Mouse (Mus musculus) forebrain, embryonic 14.5 days (tissue): ENCODE results near the gene Cym. TPM values are rescaled to one million over a fixed set of nuclear protein-coding genes. Genes with fewer than 3 reads are reported as not detected.

Experiments used
- ATAC-seq: fragments of 200-750 bp; cut with Nextera tagmentation; 2 replicates; pipeline ENCODE4 v1.8.0; 2017; ENCODE audit warnings: mild to moderate bottlenecking, moderate library complexity
- DNase-seq: peaks from one replicate; pipeline ENCODE4 v3.0.0-alpha.2; 2015; ENCODE audit warnings: low spot score
- H3K27ac ChIP-seq: fragments of 300-500 bp; sonication (generic); 2 replicates; pipeline ENCODE4 v1.5.1; 2014; ENCODE audit warnings: low read depth, mild to moderate bottlenecking, control low read depth, low read length, moderate library complexity
- H3K27me3 ChIP-seq: fragments of 300-500 bp; sonication (generic); replicated peaks from 2 replicates; pipeline ENCODE4 v1.6.1; 2014; ENCODE audit warnings: low read length, control low read depth, mixed read lengths; ENCODE audit not compliant: control insufficient read depth, insufficient read depth
- H3K36me3 ChIP-seq: fragments of 300-500 bp; sonication (generic); 2 replicates; pipeline ENCODE4 v1.6.1; 2014; ENCODE audit warnings: low read length, control low read depth; ENCODE audit not compliant: control insufficient read depth, insufficient read depth
- H3K4me1 ChIP-seq: fragments of 300-500 bp; sonication (generic); 2 replicates; pipeline ENCODE4 v1.6.1; 2014; ENCODE audit warnings: antibody characterized with exemption, low read length, control low read depth; ENCODE audit not compliant: control insufficient read depth, insufficient read depth
- H3K4me2 ChIP-seq: fragments of 300-500 bp; sonication (generic); 2 replicates; pipeline ENCODE4 v1.6.1; 2014; ENCODE audit warnings: mild to moderate bottlenecking, control low read depth, low read length
- H3K4me3 ChIP-seq: fragments of 300-500 bp; sonication (generic); 2 replicates; pipeline ENCODE4 v1.5.1; 2014; ENCODE audit warnings: low read depth, low read length, control low read depth
- H3K9ac ChIP-seq: fragments of 300-500 bp; sonication (generic); 2 replicates; pipeline ENCODE4 v1.6.1; 2014; ENCODE audit warnings: mild to moderate bottlenecking, low read length, control low read depth, moderate library complexity
- H3K9me3 ChIP-seq: fragments of 300-500 bp; sonication (generic); replicated peaks from 2 replicates; pipeline ENCODE4 v1.6.1; 2016; ENCODE audit warnings: low read length, control low read depth, mixed read lengths; ENCODE audit not compliant: control insufficient read depth
- WGBS: fragments of 180-500 bp; shearing (Covaris S2); extraction: QIAGEN DNeasy Blood & Tissue Kit; methylation state at CpG from one replicate; pipeline ENCODE4 v1.1.7; 2014; 5-methylcytosine and 5-hydroxymethylcytosine counted together
- polyA plus RNA-seq: library from polyadenylated mRNA; unstranded; fragments of >200 nt; fragmentation: Nextera tagmentation; extraction: Ambion mirVana; gene quantifications from 2 replicates; pipeline ENCODE4 v1.2.1, GENCODE M21; 2014

Gene Cym
- polyA plus RNA-seq, 1 experiment from 2014 or later = not detected

- Histone ChIP-seq H3K4me1 (no peaks in the 10 kb centered on the region), H3K9ac (no peak overlapping the region), H3K27ac (no peak overlapping the region), H3K9me3 (no peaks in the 10 kb centered on the region), H3K36me3 (no peaks in the 10 kb centered on the region), H3K4me3 (no peak overlapping the region), H3K27me3 (no peaks in the 10 kb centered on the region), H3K4me2 (no peak overlapping the region)
- 69% methylated on average over 4 of the region's 4 CpGs for WGBS
- no peak for DNase-seq
- no peak for ATAC-seq
These were observed 9.7 kb upstream of the Cym start for GRCm38 (mm10) chr3:107231202-107231601.

GRCm38 (mm10) chr3:107230527-107230926 lies 9.0 kb upstream of the Cym start, which contains the start of gene A630076J17Rik:
Gene A630076J17Rik (plus strand): TSS chr3:107230614.
- ATAC-seq = no peak
- Histone ChIP-seq H3K36me3 (no peaks in the 10 kb centered on the region), H3K4me3 (no peak within 1 kb of the TSS), H3K9ac (no peak within 1 kb of the TSS), H3K4me1 (no peaks in the 10 kb centered on the region), H3K27me3 (no peaks in the 10 kb centered on the region), H3K27ac (no peak within 1 kb of the TSS), H3K4me2 (no peak within 1 kb of the TSS), H3K9me3 (no peaks in the 10 kb centered on the region)
- DNase-seq = no peak
- WGBS = 69% methylated on average over 1 of the region's 1 CpGs

- DNase-seq (no peak), ATAC-seq (no peak)
- H3K27me3 ChIP-seq = no peaks in the 10 kb centered on the region
- no peak overlapping the region for H3K27ac ChIP-seq
- no peak overlapping the region for H3K4me2 ChIP-seq
- no peaks in the 10 kb centered on the region for H3K4me1 ChIP-seq
- no peak overlapping the region for H3K9ac ChIP-seq
- no peak overlapping the region for H3K4me3 ChIP-seq
- H3K9me3 ChIP-seq = no peaks in the 10 kb centered on the region
- H3K36me3 ChIP-seq = no peaks in the 10 kb centered on the region
- WGBS = 75% methylated on average over 5 of the region's 5 CpGs
These were observed 8.3 kb upstream of the Cym start for GRCm38 (mm10) chr3:107229822-107230221.

DNA sequence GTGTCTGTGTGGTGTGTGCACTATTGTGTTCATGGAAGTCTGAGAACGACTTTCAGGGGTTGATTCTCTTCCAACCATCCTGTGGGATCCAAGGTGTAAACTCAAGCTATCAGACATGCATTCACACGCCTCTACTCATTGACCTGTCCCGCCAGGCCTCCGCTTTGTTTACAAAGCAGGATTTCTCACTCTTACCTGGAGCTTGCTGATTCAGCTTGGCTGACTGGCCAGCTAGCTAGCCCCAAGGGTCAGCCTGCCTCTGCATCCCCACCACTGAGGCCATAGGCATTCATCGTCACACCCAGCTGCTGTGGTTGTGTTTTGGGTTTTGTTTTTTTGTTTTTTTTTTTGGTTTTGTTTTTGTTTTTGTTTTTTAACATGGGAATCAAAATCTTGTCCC lies 7.7 kb upstream of the Cym start:
- H3K27me3 ChIP-seq = no peaks in the 10 kb centered on the region
- WGBS = 87% methylated on average over 5 of the region's 5 CpGs
- DNase-seq (no peak), ATAC-seq (no peak)
- H3K4me3 ChIP-seq = no peak overlapping the region
- H3K4me1 ChIP-seq = no peaks in the 10 kb centered on the region
- H3K9me3 ChIP-seq = no peaks in the 10 kb centered on the region
- no peaks in the 10 kb centered on the region for H3K36me3 ChIP-seq
- no peak overlapping the region for H3K9ac ChIP-seq
- no peak overlapping the region for H3K4me2 ChIP-seq
- no peak overlapping the region for H3K27ac ChIP-seq

DNA sequence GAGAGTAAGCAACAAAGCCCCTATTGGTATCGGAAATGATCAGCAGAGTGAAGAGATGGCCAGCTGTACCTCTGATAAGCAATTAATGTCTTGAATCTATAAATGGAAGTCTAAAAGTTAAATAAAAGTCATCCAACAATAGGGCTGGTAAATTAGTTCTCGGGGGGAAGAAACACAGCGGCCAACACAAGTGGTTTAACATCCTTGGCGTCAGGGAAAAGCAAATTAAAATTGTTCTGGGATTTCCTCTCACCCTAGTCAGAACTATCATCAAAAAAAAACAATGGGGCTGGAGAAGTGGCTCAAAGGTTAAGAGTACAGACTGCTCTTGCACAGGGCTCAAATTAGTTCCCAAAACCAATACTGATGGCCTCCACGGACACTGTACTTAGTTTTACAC lies 4.3 kb upstream of the Cym start:
- Histone ChIP-seq H3K4me1 (no peaks in the 10 kb centered on the region), H3K4me3 (no peak overlapping the region), H3K4me2 (no peak overlapping the region), H3K27me3 (no peaks in the 10 kb centered on the region), H3K9ac (no peak overlapping the region), H3K27ac (no peak overlapping the region), H3K9me3 (no peaks in the 10 kb centered on the region), H3K36me3 (no peaks in the 10 kb centered on the region)
- DNase-seq (no peak), ATAC-seq (no peak)
- WGBS = 85% methylated on average over 5 of the region's 5 CpGs

DNA sequence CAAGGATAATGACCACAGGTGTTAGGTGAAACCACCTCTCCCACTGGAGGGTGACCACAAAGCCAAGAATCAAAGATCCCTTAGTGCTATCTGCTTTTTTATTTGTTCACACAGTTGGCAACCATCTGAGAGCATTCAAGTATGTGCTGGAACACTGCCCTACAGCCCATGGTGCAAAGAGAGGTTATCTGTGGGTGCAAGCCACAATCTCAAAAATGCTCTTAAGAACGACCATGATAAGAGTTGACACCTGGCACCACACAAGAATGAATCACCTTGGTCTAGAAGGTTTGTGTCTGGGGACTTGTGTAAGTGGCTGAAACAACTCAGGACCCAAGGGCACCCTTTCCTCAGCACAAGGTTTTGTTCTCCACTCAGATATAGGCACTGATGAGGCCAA lies 1.7 kb upstream of the Cym start:
- Histone ChIP-seq H3K36me3 (no peaks in the 10 kb centered on the region), H3K4me1 (no peaks in the 10 kb centered on the region), H3K27me3 (no peaks in the 10 kb centered on the region), H3K4me3 (no peak overlapping the region), H3K9me3 (no peaks in the 10 kb centered on the region), H3K27ac (no peak overlapping the region), H3K9ac (no peak overlapping the region), H3K4me2 (no peak overlapping the region)
- ATAC-seq = no peak
- DNase-seq = no peak
- 53% methylated on average over 1 of the region's 1 CpGs for WGBS

DNA sequence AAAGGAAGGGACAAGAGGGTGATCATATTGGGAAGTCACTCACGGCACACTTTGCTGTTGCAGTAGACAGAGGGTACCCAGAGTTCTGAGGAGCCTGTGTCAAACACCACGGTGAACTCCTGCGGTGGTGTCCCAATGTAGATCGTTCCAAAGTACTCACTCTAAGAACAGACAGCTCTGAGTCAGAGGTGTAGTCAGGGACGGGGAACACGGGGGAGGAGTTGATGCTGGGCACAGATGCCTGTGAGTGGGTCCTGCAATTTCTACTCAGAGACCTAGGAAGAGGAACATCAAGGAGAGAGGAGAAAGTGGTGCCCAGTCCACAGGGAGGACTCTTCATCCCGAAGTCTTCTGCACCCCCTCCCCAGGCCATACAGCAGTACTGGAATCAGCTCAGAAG lies 3.0 kb downstream of the Cym start:
- Histone ChIP-seq H3K27ac (no peak overlapping the region), H3K9me3 (no peaks in the 10 kb centered on the region), H3K9ac (no peak overlapping the region), H3K36me3 (no peaks in the 10 kb centered on the region), H3K4me2 (no peak overlapping the region), H3K4me1 (no peaks in the 10 kb centered on the region), H3K27me3 (no peaks in the 10 kb centered on the region), H3K4me3 (no peak overlapping the region)
- ATAC-seq (no peak), DNase-seq (no peak)
- WGBS = 91% methylated on average over 7 of the region's 7 CpGs

DNA sequence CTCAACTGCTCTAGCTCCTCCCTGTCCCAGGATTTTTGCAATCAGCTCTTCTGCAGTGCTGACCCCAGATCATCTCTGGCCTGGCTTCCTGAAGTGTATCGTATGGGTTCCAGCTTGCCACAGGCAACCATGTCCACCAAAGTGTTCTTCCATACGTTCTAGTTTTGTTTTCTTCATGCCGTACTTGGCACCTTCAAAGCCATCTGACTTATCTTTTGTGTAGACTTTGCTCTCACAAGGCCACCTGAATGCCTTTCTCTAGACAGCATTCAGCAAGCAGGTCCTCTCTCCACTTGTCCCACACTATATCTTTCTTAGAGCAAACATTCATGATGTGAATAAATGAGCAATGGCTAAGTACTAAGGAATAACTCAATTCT lies 4.4 kb downstream of the Cym start:
- Histone ChIP-seq H3K4me2 (no peak overlapping the region), H3K4me1 (no peaks in the 10 kb centered on the region), H3K36me3 (no peaks in the 10 kb centered on the region), H3K27me3 (no peaks in the 10 kb centered on the region), H3K4me3 (no peak overlapping the region), H3K9ac (no peak overlapping the region), H3K27ac (no peak overlapping the region), H3K9me3 (no peaks in the 10 kb centered on the region)
- DNase-seq (no peak), ATAC-seq (no peak)
- WGBS = 90% methylated on average over 3 of the region's 3 CpGs

GRCm38 (mm10) chr3:107216400-107217100 lies 5.0 kb downstream of the Cym start:
- H3K27ac ChIP-seq = no peak overlapping the region
- H3K36me3 ChIP-seq = no peaks in the 10 kb centered on the region
- no peak overlapping the region for H3K9ac ChIP-seq
- no peaks in the 10 kb centered on the region for H3K27me3 ChIP-seq
- DNase-seq (no peak), ATAC-seq (no peak)
- WGBS = 71% methylated on average over 8 of the region's 8 CpGs
- no peaks in the 10 kb centered on the region for H3K4me1 ChIP-seq
- no peak overlapping the region for H3K4me2 ChIP-seq
- H3K4me3 ChIP-seq = no peak overlapping the region
- no peaks in the 10 kb centered on the region for H3K9me3 ChIP-seq
